Mouse (Mus musculus) small intestine, adult 2 months (tissue): Measurements from ENCODE around the gene Mrpl43. TPM values are rescaled to one million over a fixed set of nuclear protein-coding genes. Genes with fewer than 3 reads are reported as not detected.

Experiments
- H3K27ac ChIP-seq: fragments of 200-500 bp; 2 replicates; pipeline ENCODE4 v1.5.1; 2012; ENCODE audit warnings: low read depth, low read length, control low read depth, inconsistent platforms; ENCODE audit not compliant: insufficient read depth
- H3K27me3 ChIP-seq: fragments of 200-500 bp; 2 replicates; pipeline ENCODE4 v1.6.1; 2012; ENCODE audit warnings: mild to moderate bottlenecking, moderate library complexity, low read length, inconsistent platforms; ENCODE audit not compliant: control insufficient read depth, insufficient read depth
- H3K36me3 ChIP-seq: fragments of 200-500 bp; 2 replicates; pipeline ENCODE4 v1.6.1; 2012; ENCODE audit warnings: mild to moderate bottlenecking, low read length, control low read depth, inconsistent platforms; ENCODE audit not compliant: control insufficient read depth, insufficient read depth
- H3K4me1 ChIP-seq: fragments of 200-500 bp; 2 replicates; pipeline ENCODE4 v1.6.1; 2012; ENCODE audit warnings: low read length, inconsistent platforms, mixed read lengths; ENCODE audit not compliant: control insufficient read depth, insufficient read depth, insufficient read length
- H3K4me3 ChIP-seq: fragments of 200-500 bp; 2 replicates; pipeline ENCODE4 v1.5.1; 2012; ENCODE audit warnings: low read depth, mild to moderate bottlenecking, control low read depth, inconsistent platforms, low read length, moderate library complexity
- CTCF ChIP-seq: fragments of 200-500 bp; IDR thresholded peaks from 2 replicates; pipeline ENCODE4 v1.5.1; 2012; ENCODE audit warnings: low read depth, mild to moderate bottlenecking, control low read depth, inconsistent platforms, low read length, moderate library complexity, mixed read lengths; ENCODE audit not compliant: insufficient replicate concordance, insufficient read length; ENCODE audit errors: extremely low read depth
- POLR2A ChIP-seq: fragments of 200-500 bp; IDR thresholded peaks from 2 replicates; pipeline ENCODE4 v1.6.1; 2012; ENCODE audit warnings: low read depth, mild to moderate bottlenecking, control low read depth, inconsistent platforms, low read length, moderate library complexity
- WGBS: fragments of 180-500 bp; shearing (Covaris S2); methylation state at CpG from one replicate; pipeline ENCODE4 v1.1.7; 2018; 5-methylcytosine and 5-hydroxymethylcytosine counted together
- polyA plus RNA-seq: library from polyadenylated mRNA; depleted of rRNA; stranded (reverse); fragments of >200 nt; gene quantifications from 2 replicates; pipeline ENCODE4 v1.2.3, GENCODE M21; 2012

The Mrpl43 gene
- polyA plus RNA-seq, 1 experiment, result 126 TPM

DNA sequence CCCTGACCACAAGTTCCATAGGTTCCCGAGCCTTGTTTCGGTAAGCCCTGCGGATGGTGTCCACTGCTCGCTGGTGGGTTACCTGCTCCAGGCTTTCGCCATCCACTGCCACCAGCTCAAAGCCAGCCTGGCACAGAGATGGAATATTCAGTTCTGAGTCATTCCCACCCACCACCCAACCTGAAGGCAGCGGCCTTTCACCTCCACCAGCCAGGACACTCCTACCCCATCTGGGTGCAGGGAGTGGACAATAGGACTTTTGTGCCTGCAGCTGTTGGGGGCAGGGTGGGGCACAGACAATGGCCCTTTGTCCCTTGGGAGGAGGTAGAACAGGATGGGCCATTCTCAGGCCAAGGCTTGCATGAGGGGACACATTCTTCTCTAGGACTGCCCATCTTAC is 21.6 kb upstream of the Mrpl43 start:
- no peak overlapping the region for H3K4me3 ChIP-seq
- H3K27me3 ChIP-seq, result no peaks in the 10 kb centered on the region
- peaks cover 20% of the 10 kb centered on the region for H3K4me1 ChIP-seq
- WGBS, result 66% methylated on average over 6 of the region's 6 CpGs
- no peak for TF ChIP-seq POLR2A
- no peak for TF ChIP-seq CTCF
- H3K27ac ChIP-seq, result no peak overlapping the region
- peaks cover 24% of the 10 kb centered on the region for H3K36me3 ChIP-seq

DNA sequence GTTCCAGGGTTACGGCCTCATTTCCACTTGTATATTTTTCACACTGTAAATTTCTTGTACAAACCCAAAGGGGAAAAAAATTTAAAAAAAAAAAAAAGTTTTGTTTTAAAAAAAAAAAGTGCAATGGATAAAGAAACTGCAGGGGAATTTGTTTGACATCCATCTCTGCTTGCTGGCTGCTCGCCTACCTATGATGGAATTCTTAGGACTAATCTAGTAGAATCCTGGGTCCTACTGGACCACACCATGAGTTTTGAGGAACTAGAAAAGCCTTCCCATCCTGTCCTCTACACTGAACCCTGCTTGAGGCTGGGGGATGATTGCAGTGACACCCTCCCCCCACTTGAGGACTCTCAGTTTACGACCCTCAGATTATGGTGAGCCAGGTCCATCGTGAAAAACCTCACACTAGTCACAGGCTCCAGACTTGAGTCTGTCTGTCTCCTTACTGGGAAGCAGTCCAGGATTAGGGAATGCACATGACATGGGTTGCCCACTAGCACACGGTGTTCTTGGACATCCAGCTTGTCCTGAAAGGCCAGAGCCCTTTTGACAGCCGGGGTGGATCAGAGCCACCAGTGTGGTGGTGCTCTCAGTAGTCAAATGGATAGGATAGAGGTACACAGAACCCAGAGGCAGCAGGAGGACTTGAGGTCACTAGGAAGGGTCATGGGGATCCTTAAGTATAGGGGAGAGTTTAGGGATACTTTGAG is 20.9 kb upstream of the Mrpl43 start:
- Histone ChIP-seq H3K4me1 (peaks cover 20% of the 10 kb centered on the region), H3K36me3 (peaks cover 27% of the 10 kb centered on the region), H3K27ac (no peak overlapping the region), H3K27me3 (no peaks in the 10 kb centered on the region), H3K4me3 (no peak overlapping the region)
- WGBS, result 53% methylated on average over 6 of the region's 6 CpGs
- TF ChIP-seq POLR2A (no peak), CTCF (no peak)

DNA sequence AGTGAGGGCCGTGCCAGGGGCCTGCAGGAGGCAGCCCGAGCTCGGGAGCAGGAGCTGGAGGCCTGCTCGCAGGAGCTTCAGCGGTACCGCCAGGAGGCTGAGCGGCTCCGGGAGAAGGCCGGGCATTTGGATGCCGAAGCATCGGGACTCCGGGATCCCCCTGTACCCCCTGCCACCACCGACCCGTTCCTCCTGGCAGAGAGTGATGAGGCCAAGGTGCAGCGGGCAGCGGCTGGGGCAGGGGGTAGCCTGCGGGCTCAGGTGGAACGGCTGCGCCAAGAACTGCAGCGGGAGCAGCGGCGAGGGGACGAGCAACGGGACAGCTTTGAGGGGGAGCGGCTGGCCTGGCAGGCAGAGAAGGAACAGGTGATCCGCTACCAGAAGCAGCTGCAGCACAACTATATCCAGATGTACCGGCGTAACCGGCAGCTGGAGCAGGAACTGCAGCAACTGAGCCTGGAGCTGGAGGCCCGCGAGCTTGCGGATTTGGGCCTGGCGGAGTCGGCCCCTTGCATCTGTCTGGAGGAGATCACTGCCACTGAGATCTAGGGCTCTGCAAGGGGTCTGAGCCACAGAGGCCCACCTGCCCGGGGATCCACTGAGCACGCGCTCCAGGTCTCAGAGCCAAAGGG is 19.8 kb upstream of the Mrpl43 start:
- Histone ChIP-seq H3K4me1 (peaks cover 13% of the 10 kb centered on the region), H3K27me3 (no peaks in the 10 kb centered on the region), H3K4me3 (no peak overlapping the region), H3K36me3 (peaks cover 31% of the 10 kb centered on the region), H3K27ac (no peak overlapping the region)
- 94% methylated on average over 37 of the region's 37 CpGs for WGBS
- TF ChIP-seq CTCF (no peak), POLR2A (no peak)

DNA sequence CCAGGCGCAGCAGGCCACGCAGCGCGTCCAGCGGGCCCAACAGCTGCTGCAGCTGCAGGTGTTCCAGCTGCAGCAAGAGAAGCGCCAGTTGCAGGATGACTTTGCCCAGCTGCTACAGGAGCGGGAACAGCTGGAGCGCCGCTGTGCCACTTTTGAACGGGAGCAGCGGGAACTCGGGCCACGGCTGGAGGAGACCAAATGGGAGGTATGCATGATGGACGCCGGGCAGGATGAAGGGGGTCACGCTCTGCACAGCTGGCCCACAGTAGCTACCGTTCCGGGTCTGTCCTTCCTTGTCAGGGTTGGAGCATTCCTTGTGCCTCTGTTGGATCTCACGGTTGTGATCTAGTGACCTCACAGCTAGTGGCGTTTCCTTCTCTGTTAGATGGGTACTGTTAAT is 18.5 kb upstream of the Mrpl43 start:
- WGBS, result 88% methylated on average over 20 of the region's 20 CpGs
- TF ChIP-seq POLR2A (no peak), CTCF (no peak)
- Histone ChIP-seq H3K27ac (no peak overlapping the region), H3K27me3 (no peaks in the 10 kb centered on the region), H3K4me1 (peaks cover 11% of the 10 kb centered on the region), H3K36me3 (peaks cover 31% of the 10 kb centered on the region), H3K4me3 (no peak overlapping the region)

- H3K27me3 ChIP-seq, result no peaks in the 10 kb centered on the region
- no peak overlapping the region for H3K4me3 ChIP-seq
- H3K4me1 ChIP-seq, result peaks cover 11% of the 10 kb centered on the region
- H3K27ac ChIP-seq, result no peak overlapping the region
- no peak for TF ChIP-seq CTCF
- no peak for TF ChIP-seq POLR2A
- H3K36me3 ChIP-seq, result peaks cover 31% of the 10 kb centered on the region
- 83% methylated on average over 11 of the region's 11 CpGs for WGBS
Measured at GRCm38 (mm10) chr19:45023993-45024392, 17.8 kb upstream of the Mrpl43 start.

- H3K36me3 ChIP-seq, result peaks cover 25% of the 10 kb centered on the region
- 88% methylated on average over 15 of the region's 15 CpGs for WGBS
- no peak overlapping the region for H3K27ac ChIP-seq
- H3K4me3 ChIP-seq, result no peak overlapping the region
- TF ChIP-seq CTCF, result no peak
- no peak for TF ChIP-seq POLR2A
- no peaks in the 10 kb centered on the region for H3K27me3 ChIP-seq
- H3K4me1 ChIP-seq, result peaks cover 10% of the 10 kb centered on the region
Measured at GRCm38 (mm10) chr19:45021362-45021761, 15.1 kb upstream of the Mrpl43 start.

DNA sequence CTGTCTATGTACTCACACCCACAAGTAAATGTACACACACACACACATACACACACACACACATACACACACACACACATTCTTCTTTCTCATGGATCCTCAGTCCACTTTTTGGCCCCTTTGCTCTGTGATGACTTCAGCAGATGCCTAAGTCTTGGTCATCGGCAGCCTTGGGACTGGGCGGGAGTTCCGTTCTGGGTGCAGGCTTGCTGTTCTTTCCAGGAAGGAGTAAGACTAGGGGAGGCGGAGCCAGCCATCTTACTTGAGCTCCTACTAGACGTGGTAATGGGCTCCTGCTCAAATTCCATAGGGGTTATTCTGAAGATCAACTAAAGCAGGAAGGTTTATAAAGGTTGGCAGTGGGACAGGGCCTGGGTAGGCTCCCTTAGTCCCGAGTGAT is 14.1 kb upstream of the Mrpl43 start:
- H3K4me3 ChIP-seq, result no peak overlapping the region
- no peaks in the 10 kb centered on the region for H3K27me3 ChIP-seq
- 33% methylated on average over 6 of the region's 6 CpGs for WGBS
- H3K27ac ChIP-seq, result no peak overlapping the region
- peaks cover 10% of the 10 kb centered on the region for H3K4me1 ChIP-seq
- TF ChIP-seq CTCF, result no peak
- no peak for TF ChIP-seq POLR2A
- peaks cover 17% of the 10 kb centered on the region for H3K36me3 ChIP-seq
